Mouse (Mus musculus) heart, postnatal 25 days (tissue): ENCODE data around the gene Inpp5d. TPM values are rescaled to one million over a fixed set of nuclear protein-coding genes. Genes with fewer than 3 reads are reported as not detected.

Experiments used
- DNase-seq: peaks from one replicate; pipeline ENCODE4 v3.0.0; 2022; ENCODE audit warnings: low spot score
- intact Hi-C: fragments of 180-260 bp; cut with DNase I; formaldehyde crosslinking; loops from one replicate; pipeline ENCODE4 v1.15.1; 2025
- total RNA-seq, 2 experiments: library from RNA; stranded (reverse); gene quantifications; 2 replicates each; pipeline ENCODE4 v1.2.3; 2021

Gene Inpp5d
- total RNA-seq, 2 experiments from 2014 or later: 10.4 to 12.5 TPM

DNA sequence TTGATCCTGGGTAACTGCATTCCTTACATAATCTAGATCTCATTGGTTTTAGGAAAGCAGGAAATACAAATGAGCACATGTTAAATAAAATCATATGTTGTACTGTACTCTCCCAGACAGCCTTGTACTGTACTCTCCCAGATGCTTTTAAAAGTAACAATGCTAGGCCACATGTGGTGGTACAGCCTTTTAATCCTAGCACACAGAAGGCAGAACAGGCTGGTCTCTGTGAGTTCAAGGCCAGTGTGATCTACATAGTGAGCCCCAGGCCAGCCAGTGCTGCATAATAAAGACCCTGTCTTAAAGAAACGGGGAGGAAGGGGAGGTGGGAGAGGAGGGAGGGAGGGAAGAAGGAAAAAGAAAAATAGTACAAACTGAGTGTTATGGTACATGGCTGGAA is 66.9 kb downstream of the Inpp5d start:
- no peak for DNase-seq
- intact Hi-C loops: no loop called here

DNA sequence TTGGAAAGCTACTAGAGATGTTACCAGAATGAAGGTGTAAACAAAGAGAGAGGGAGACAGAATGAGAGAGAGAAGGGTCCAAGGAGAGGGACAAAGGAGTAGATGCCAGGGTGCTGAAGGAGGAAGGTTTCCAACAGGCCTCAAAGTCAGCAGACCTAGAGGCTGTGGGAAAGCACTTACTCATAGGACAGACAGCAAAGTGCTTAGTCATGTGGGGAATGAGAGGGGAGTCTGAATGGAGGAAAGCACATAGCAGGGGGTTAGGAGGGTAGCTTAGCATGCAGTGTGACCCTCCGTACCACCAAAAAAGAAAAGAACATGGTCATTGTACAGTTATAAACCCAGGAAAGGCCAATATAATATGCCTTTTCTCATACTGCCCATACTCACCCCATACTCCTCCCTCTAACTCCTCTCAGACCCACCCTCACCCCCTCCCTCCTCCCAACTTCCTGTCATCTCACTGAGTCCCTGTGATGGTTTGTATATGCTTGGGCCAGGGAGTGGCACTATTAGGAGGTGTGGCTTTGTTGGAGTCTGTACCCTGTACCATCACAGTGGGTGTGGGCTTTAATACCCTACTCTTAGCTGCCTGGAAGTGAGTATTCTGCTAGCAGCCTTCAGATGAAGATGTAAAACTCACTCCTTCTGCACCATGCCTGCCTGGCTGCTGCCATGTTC is 69.7 kb downstream of the Inpp5d start:
- intact Hi-C loops: no loop called here
- no peak for DNase-seq

DNA sequence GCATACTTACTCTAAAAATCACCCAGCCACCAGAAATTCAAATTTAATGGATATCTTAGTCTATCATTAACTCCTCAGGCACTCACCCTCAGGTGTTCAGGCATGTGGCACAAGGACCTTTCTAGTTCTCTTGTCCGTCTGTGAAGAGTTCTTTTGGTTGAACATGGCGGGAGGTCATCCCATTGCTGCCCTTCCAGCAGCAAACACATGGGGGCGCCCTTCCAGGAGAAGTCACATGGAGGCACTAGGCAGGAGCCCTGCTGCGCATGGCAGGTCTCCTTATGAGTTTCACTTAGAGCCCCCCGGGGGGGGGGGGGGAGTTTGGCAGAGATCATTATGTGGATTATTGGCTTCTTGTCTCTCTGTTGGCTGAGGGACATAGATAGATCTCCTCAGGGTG is 76.2 kb downstream of the Inpp5d start:
- no peak for DNase-seq
- intact Hi-C loops: loop anchor here (5.0 kb wide), 1 partner anchor 56 kb away; no protein-coding TSS in a partner anchor

DNA sequence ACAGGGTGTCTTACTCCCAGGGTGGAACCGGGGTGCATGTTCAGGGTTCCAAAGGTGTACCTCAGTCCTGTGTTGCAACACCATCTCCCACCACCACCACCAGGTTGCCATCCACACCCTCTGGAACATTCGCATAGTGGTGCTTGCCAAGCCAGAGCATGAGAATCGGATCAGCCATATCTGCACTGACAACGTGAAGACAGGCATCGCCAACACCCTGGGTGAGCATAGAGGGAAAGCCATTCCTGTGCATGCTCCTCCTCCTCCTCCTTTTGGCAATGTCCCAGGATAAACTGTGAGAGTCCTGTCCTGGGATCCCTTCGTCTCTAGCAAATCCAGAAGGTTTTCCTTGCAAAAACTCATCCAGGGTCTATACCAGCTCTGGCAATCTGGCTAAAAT is 77.9 kb downstream of the Inpp5d start:
- no peak for DNase-seq
- intact Hi-C loops: loop anchor here (5.0 kb wide), 1 partner anchor 54 kb away; no protein-coding TSS in a partner anchor

DNA sequence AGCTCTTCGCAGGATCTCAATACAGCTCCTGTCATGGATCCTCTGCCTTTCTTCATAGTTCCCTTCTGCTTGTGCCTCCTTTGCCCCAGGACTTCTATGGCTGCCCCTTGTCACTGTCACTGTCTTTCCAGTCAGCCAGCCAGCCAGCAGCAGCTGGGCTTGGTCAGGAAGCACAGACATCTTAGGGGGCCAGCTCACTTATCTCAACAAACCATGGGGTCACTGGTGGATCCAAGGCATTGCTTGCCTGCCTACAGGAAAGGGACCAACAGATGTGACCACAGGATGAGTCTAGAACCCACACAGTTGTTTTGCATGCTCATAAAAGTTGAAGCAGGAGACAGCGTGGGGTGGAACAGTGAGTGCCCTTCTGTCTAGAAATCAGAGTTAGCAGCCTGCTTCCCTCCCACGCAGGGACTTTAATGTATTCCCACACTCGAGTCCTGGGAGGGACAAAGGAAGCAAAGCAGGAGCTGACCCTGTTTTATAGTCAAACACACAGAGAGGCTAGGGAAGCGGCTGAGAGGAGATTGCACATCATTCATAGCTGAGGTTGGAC is 79.9 kb downstream of the Inpp5d start:
- DNase-seq: no peak
- intact Hi-C loops: loop anchor here (5.0 kb wide), 1 partner anchor 52 kb away; no protein-coding TSS in a partner anchor

DNA sequence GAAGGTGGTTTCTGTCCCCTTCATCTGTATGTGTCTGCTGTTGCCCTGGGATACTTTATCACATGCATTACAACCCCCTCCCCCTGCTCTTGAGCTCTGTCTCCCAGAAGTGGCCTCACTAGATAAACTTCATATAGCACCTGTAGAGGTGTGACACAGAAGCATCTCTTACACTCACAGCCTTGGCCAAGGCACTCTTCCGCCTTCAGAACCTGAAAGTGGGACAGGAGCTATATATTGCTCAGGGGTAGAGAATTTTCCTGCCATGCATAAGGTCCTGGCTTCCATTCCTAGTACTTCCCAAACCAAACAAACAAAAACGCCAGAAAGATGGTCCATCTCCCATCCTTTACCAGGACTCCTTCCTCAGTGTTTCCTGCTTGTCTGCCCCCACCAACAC is 84.1 kb downstream of the Inpp5d start:
- no peak for DNase-seq
- intact Hi-C loops: no loop called here

DNA sequence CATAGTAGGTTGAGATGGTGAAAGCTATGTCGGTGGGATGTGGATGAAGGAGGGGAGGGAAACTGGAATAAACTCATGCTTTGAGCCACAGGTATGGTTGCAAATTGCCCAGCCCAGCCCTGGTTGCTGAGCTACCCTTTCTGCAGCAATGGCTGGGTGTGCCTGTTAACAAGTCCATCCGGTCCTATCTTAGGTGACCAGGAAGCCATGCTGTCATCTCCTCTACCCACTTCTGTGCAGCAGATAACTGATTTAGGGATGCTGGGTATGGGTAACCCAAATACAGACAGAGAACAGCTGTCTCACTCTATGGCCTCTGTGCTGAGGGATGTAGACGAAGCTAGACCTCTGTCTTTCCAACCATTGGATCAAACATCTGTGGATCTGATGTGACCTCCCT is 86.2 kb downstream of the Inpp5d start:
- intact Hi-C loops: no loop called here
- no peak for DNase-seq

DNA sequence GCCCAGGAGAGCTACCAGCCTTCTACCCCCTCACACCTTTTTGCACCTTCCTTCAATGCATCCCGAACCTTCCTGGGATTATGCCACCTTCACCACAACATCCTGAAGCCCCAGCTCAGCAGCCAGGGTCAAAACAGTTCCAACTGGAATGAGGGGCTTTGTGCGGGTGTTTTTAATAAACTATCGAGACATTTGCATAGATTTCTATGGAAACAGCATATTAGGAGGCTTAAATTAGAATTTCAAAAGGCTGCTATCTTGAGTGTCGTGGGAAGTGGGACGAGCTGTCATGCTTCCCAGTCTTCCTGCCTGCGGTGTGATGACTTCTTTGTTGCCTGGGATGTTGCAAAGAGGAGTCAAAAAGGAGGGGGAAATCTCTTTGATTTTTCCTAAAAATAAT is 88.9 kb downstream of the Inpp5d start:
- no peak for DNase-seq
- intact Hi-C loops: no loop called here

DNA sequence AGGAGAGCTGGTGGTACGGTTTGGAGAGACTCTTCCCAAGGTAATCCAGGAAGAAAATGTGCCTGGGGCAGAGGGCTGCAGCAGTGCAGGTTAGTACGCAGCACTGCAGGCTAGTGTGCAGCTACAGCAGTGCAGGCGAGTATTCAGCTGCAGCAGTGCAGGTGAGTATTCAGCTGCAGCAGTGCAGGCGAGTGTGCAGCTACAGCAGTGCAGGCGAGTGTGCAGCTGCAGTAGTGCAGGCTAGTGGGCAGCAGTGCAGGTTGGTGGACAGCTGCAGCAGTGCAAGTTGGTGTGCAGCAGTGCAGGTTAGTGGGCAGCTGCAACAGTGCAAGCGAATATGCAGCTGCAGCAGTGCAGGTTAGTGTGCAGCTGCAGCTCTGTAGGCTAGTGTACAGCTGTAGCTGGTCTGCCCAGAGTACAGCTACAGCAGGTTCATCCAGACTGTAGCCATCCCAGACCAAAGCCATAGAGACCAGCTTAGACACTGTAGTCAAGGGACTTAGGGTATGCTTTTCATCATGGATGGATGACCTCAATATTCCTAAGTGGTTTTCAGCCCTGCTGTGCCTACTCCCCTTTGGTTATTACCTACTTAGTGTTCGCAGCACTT is 89.7 kb downstream of the Inpp5d start:
- DNase-seq: no peak
- intact Hi-C loops: no loop called here

DNA sequence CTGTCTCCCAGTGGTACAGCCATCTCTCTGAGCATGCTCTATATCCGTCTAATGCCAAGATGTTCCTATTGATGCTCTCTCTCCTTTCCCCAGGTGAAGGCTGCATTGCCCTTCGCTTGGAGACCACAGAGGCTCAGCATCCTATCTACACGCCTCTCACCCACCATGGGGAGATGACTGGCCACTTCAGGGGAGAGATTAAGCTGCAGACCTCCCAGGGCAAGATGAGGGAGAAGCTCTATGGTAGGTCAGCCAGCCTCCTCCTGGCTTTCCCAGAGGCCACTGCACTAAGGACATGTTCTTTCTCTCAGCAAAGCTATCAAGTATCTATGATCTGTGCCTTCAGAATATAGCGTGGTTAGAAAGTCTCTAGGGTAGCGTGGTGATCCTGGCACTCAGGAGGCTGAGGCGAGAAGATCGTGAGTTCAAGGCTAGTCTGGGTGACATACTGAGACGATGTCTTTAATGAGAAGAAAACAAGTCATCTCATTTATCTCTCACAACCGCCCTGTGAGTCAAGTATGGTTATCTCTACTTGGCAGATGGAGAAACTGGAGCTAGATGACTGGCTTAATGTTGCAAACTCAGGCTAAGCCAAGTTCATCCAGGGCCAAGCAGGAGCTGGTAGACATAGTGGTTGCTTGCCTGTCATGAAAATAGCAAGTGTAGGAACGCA is 92.0 kb downstream of the Inpp5d start:
- intact Hi-C loops: no loop called here
- DNase-seq: no peak

DNA sequence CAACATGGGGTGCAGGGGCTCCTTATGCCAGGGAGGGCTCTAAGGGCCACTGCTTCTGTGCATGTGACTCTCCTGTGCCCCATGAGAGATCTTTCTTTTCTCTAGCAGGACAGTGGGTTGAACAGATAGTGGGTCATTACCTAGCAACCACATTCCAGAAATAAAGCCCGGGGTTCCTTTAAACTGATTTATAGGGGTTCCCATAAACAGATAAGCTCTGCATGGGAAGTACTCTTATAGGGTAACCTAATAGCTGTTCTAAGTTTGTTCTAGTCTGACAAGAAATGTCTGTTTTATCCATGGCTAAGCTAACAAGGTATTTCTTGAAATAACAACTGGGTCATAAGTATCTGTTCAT is 92.5 kb downstream of the Inpp5d start:
- no peak for DNase-seq
- intact Hi-C loops: no loop called here

DNA sequence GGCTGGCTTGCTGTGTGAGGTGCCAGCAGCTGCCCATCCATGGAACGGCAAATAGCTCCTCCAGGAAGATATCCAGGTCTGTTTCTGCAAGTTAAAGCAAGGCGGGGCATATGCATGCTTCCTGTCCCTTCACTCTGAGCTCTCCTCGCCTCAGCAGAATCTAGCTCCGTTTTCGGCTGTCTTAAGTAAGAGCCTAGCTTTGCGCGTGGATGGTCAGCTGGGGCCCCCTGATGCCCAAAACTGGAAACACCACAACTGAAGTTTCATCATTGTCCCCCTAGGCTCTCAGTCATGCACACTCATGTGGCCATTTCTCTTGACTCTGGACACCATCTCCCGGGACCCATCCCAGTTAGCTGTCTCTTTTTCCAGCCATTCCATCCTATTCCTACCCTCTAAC is 101.3 kb downstream of the Inpp5d start:
- no peak for DNase-seq
- intact Hi-C loops: loop anchor here (5.0 kb wide), 2 partner anchors 254 to 274 kb away; no protein-coding TSS in a partner anchor

DNA sequence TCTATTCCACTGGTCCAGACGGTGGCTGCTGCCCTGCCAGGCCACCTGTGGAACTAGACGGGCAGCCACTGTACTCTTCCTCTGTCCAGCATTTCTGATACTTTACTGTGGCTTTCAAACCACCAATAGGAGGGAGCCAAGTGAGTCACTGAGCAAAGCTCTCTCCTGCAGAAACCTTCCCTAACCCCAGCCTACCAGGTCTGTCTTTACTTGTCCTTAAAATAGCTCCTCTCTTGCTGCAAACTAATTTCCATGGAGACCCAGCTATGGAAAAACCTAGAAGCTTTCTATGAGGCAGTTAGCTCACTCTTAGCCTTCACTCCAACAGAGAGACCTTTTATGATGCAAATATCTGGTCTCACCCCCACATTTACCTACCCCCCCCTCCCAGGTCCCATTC is 102.0 kb downstream of the Inpp5d start:
- no peak for DNase-seq
- intact Hi-C loops: loop anchor here (5.0 kb wide), 2 partner anchors 255 to 275 kb away; no protein-coding TSS in a partner anchor

DNA sequence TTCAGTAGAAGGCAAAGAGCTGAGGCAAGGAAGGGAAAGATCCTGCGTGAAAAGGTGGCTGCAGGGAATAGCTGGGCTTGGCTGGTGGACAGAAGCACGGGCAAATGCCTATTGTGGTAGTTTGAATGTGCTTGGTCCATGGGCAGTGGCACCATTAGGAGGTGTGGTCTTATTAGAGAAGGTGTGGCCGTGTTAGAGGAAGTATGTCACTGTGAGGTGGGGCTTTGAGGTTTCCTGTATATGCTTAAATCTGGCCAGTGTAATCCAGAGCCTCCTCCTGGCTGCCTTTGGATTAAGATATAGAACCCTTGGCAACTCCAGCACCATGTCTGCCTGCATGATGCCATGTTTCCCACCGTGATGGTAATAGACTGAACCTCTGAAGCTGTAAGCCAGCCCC is 103.2 kb downstream of the Inpp5d start:
- no peak for DNase-seq
- intact Hi-C loops: loop anchor here (5.0 kb wide), 2 partner anchors 256 to 276 kb away; no protein-coding TSS in a partner anchor

DNA sequence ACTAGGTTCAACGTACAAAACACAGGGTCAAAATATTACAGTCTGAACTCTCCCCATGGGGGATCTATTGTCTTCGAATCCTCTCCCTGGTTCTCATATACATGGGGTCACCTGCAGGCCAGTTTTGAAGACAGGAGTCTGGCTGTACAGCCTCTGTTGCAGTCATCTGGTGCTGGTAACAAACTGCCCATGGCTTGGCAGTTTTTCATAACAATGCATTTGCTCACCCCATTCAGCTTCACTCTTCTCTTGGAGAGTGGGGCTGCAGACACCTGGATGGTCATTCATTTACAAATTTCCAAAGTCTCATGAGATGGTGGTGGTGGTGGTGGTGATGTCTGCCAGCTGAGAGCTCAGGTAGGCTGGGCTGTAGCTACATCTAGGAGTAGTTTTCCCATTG is 109.0 kb downstream of the Inpp5d start:
- no peak for DNase-seq
- intact Hi-C loops: no loop called here

DNA sequence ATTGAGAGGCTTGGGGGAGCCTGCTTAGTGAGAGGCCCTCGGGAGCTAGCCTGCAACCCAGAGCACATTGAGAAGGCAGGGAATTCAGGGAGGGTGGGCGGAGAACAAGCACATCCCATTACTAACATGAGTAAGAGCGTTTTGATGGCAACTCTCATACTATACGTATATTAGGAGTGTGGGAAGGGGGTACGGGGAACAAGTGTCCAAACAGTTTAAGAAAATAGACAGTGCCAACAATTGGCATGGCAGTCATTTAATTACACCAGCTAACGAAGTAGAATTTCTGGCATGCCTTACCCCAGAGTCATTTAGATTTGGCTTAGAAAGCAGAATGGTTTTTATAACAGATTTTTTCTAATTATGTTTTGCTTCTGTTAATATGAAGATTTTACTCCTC is 109.7 kb downstream of the Inpp5d start:
- no peak for DNase-seq
- intact Hi-C loops: no loop called here

DNA sequence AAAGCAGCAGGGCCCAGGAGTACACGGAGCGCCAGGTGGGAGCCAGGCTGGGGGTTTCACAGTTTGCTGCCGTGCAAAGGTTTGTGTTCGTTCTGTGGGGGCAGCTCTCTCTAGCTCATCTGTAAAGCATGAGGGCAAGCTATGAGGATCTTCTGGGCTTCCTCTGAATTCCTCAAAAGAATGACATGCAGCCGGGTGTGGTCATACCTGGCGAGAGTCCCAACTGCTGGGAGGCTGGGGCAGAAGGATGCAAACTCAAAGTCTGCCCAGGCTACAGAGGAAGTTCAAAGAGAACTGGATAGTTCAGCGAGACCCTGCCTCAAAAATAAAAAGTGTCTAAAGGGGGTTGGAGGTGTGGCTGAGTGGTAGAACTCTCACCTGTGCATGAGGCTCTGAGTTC is 110.2 kb downstream of the Inpp5d start:
- DNase-seq: no peak
- intact Hi-C loops: no loop called here

DNA sequence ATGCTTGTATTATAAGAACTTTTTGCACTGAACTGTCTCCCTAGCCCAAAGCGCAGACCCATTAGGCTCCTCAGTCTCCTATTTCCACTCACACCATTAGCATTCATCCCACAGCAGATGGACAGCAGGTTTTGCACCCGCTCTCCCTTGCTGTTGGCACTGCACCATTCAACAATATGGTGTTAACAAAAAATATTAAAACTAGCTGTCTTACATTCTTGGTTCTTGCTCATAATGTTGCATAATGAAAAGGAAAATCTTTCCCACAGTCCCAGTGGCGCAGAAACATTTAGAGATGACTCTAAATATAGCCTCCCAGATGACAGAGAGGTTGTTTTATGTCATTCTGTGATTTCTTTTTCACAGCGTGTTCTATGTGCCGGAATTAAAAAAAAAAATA is 113.1 kb downstream of the Inpp5d start:
- intact Hi-C loops: no loop called here
- no peak for DNase-seq

DNA sequence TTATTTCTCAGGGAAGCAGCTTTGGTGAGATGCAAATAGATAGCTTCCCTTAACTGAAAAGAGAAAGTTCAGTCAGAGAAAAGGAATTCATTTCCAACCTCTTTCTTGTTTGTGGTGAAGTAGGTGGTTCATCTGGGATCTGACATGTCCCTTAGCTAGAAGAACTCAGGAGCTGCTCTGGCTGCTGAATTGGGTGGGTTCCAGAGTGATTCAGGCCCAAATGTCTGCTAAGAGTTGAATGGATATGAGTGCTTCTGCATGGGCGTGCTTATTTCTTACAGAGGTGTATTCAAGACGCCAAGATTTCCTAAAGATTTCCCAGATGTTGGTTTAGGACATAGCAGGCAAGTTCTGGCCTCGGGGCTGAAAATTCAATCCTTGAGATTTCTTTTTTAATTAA is 114.0 kb downstream of the Inpp5d start:
- DNase-seq: no peak
- intact Hi-C loops: no loop called here

DNA sequence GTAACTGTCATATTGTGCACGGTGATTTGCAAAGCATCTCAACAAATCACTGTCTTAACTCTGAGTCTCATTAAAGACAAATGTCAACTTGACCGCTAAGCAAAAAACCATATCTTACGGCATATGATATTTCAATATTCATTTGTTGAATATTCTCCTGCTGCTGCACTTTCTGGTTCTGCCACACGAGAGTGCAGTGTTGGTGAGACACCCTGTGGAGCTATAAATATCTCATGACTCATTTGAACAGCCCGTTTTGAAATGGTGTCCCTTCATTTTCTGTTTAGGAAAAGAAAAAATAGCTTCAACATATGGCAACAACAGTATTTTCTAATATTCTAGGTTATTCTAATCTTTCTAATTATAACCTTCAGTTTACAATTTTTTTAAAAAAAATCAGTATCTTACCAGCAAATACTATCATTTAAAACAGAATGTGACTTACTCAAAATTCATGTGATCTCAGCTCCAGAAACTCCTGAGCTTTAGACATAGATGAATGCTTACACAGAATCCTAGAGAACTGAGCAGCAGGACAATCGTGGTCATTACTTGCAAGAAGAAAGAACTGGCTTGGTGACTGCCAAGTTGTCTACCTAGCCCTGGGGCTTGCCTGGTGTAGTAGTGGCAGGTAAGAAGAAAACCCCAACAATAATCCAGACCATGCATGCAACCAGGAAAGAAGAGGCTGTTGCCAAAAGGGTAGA is 120.6 kb downstream of the Inpp5d start:
- intact Hi-C loops: no loop called here
- no peak for DNase-seq
